Mouse (Mus musculus) limb, embryonic 11.5 days (tissue): Measurements from ENCODE around the gene Dnah11. TPM values are rescaled to one million over a fixed set of nuclear protein-coding genes. Genes with fewer than 3 reads are reported as not detected.

ENCODE experiments used
- ATAC-seq: fragments of 200-750 bp; cut with Nextera tagmentation; 2 replicates; pipeline ENCODE4 v1.8.0; 2017; ENCODE audit warnings: low read depth; ENCODE audit not compliant: insufficient number of reproducible peaks, low FRiP score, low TSS enrichment
- DNase-seq: peaks from one replicate; pipeline ENCODE4 v3.0.0-alpha.2; 2015; ENCODE audit warnings: low spot score
- H3K27ac ChIP-seq: fragments of 300-500 bp; sonication (generic); replicated peaks from 2 replicates; pipeline ENCODE4 v1.5.1; 2014; ENCODE audit warnings: low read depth, mild to moderate bottlenecking, low read length
- H3K27me3 ChIP-seq: fragments of 300-500 bp; sonication (generic); 2 replicates; pipeline ENCODE4 v1.6.1; 2014; ENCODE audit warnings: mild to moderate bottlenecking, low read length, mixed read lengths; ENCODE audit not compliant: control insufficient read depth, insufficient read depth
- H3K36me3 ChIP-seq: fragments of 300-500 bp; sonication (generic); 2 replicates; pipeline ENCODE4 v1.6.1; 2014; ENCODE audit warnings: mild to moderate bottlenecking, low read length, moderate library complexity, mixed read lengths; ENCODE audit not compliant: control insufficient read depth, insufficient read depth
- H3K4me1 ChIP-seq: fragments of 300-500 bp; sonication (generic); 2 replicates; pipeline ENCODE4 v1.6.1; 2014; ENCODE audit warnings: low read length, mixed read lengths; ENCODE audit not compliant: control insufficient read depth, insufficient read depth
- H3K4me2 ChIP-seq: fragments of 300-500 bp; sonication (generic); 2 replicates; pipeline ENCODE4 v1.6.1; 2014; ENCODE audit warnings: low read depth, mild to moderate bottlenecking, moderate library complexity; ENCODE audit not compliant: severe bottlenecking
- H3K4me3 ChIP-seq: fragments of 300-500 bp; sonication (generic); 2 replicates; pipeline ENCODE4 v1.5.1; 2014; ENCODE audit warnings: low read depth, low read length
- H3K9ac ChIP-seq: fragments of 300-500 bp; sonication (generic); 2 replicates; pipeline ENCODE4 v1.6.1; 2014; ENCODE audit warnings: mild to moderate bottlenecking, low read length
- H3K9me3 ChIP-seq: fragments of 300-500 bp; sonication (generic); 2 replicates; pipeline ENCODE4 v1.6.1; 2016; ENCODE audit warnings: low read length; ENCODE audit not compliant: control insufficient read depth
- WGBS: fragments of 180-500 bp; shearing (Covaris S2); extraction: QIAGEN DNeasy Blood & Tissue Kit; methylation state at CpG from one replicate; pipeline ENCODE4 v1.1.7; 2014; 5-methylcytosine and 5-hydroxymethylcytosine counted together
- polyA plus RNA-seq: library from polyadenylated mRNA; unstranded; fragments of >200 nt; fragmentation: Nextera tagmentation; extraction: Ambion mirVana; gene quantifications from 2 replicates; pipeline ENCODE4 v1.2.1, GENCODE M21; 2014

Gene Dnah11
- polyA plus RNA-seq, result 0.19 and 0.24 TPM in 2 replicates

- Histone ChIP-seq H3K27ac (no peak within 1 kb of the TSS), H3K4me3 (peak within 1 kb of the TSS; percentile 40), H3K27me3 (peaks cover 11% of the 10 kb centered on the region), H3K4me1 (no peaks in the 10 kb centered on the region), H3K9me3 (no peaks in the 10 kb centered on the region), H3K9ac (no peak within 1 kb of the TSS), H3K36me3 (no peaks in the 10 kb centered on the region), H3K4me2 (peak within 1 kb of the TSS; percentile 97)
- peak; percentile 88 for DNase-seq
- WGBS, result under 1% methylated on average over 47 of the region's 47 CpGs
- ATAC-seq, result peak; percentile 92
Observed at GRCm38 (mm10) chr12:118198386-118199093, at the start of gene Dnah11. TSS of gene Dnah11 (minus strand) at chr12:118199043.

- no peak for ATAC-seq
- 61% methylated on average over 3 of the region's 3 CpGs for WGBS
Observed at GRCm38 (mm10) chr12:118221182-118221581, 22.3 kb upstream of the Dnah11 start.

DNA sequence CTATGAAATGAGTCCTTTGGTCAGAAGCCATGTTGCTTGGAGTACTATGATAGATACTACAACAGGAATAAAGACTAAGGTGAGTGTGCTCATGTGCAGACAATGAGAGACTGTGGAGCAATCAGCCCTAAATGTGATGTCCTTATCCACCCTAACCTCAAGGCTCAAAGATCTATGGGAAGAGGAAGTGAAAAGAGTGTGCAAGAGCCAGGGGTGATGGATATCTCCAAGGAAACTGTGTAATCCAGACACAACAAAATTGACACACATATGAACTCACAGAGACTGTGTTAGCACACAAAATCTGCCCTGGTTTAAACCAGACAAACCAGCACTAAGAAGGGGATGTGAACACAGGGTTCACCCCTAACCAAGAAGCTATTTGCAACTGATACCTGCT is 21.2 kb upstream of the Dnah11 start:
- no peak overlapping the region for H3K4me3 ChIP-seq
- H3K27me3 ChIP-seq, result no peaks in the 10 kb centered on the region
- no peak overlapping the region for H3K9ac ChIP-seq
- no peak overlapping the region for H3K27ac ChIP-seq
- H3K36me3 ChIP-seq, result no peaks in the 10 kb centered on the region
- DNase-seq (no peak), ATAC-seq (no peak)
- H3K4me1 ChIP-seq, result no peaks in the 10 kb centered on the region
- no peak overlapping the region for H3K4me2 ChIP-seq
- no peaks in the 10 kb centered on the region for H3K9me3 ChIP-seq

More at GRCm38 (mm10) chr12:118221182-118221581, 22.3 kb upstream of the Dnah11 start:
- no peak overlapping the region for H3K4me2 ChIP-seq
- no peaks in the 10 kb centered on the region for H3K36me3 ChIP-seq
- DNase-seq, result no peak
- no peaks in the 10 kb centered on the region for H3K9me3 ChIP-seq
- H3K4me1 ChIP-seq, result no peaks in the 10 kb centered on the region
- H3K9ac ChIP-seq, result no peak overlapping the region
- H3K27ac ChIP-seq, result no peak overlapping the region
- H3K4me3 ChIP-seq, result no peak overlapping the region
- no peaks in the 10 kb centered on the region for H3K27me3 ChIP-seq

GRCm38 (mm10) chr12:118212163-118212562 is 13.3 kb upstream of the Dnah11 start:
- Histone ChIP-seq H3K9me3 (no peaks in the 10 kb centered on the region), H3K4me3 (no peak overlapping the region), H3K4me2 (no peak overlapping the region), H3K9ac (no peak overlapping the region), H3K27ac (no peak overlapping the region), H3K4me1 (no peaks in the 10 kb centered on the region), H3K36me3 (no peaks in the 10 kb centered on the region), H3K27me3 (no peaks in the 10 kb centered on the region)
- 87% methylated on average over 2 of the region's 2 CpGs for WGBS
- ATAC-seq, result no peak
- no peak for DNase-seq

DNA sequence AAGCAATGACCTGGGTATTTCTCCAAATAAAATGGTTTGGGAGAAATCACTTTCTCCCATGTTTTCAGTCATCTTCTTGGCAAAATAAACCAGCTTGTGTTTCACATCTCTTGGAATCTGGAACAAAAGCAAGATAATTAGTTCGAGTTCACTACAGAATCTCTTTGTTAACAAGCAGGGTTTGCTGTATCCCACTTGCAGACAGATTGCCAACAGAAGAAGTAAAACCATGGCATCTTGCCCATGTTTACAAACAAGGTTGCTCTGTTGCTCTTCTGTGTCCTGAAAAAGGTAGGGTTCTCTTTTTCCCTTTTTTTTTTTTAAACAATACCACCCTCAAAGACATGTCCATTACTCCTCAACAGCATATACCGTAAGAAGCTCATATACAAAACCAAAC is 2.3 kb downstream of the Dnah11 start:
- Histone ChIP-seq H3K4me2 (no peak overlapping the region), H3K27me3 (peaks cover 11% of the 10 kb centered on the region), H3K9me3 (no peaks in the 10 kb centered on the region), H3K27ac (no peak overlapping the region), H3K4me1 (no peaks in the 10 kb centered on the region), H3K36me3 (no peaks in the 10 kb centered on the region), H3K4me3 (no peak overlapping the region), H3K9ac (no peak overlapping the region)
- ATAC-seq (no peak), DNase-seq (no peak)
- WGBS, result 78% methylated on average over 2 of the region's 2 CpGs

DNA sequence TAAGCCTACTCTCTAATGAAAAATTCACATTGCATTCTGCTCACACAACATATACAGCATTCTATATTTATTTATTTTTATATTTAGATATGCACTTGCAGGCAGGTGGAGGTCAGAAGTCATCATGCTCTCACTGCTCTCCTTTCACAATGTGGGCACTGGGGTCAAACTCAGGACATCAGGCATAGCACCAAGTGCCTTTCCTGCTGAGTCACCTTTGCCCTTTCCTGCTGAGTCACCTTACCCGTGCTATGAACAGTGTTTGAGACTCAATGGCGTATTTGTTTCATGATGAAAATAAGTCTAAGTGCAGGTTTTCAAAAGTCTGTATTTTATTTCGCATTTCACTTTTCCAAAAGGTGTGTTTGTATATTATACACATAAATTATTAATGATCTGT is 9.3 kb downstream of the Dnah11 start:
- Histone ChIP-seq H3K9ac (no peak overlapping the region), H3K36me3 (no peaks in the 10 kb centered on the region), H3K4me1 (0 out of 2 replicates have a peak, but pooled peaks cover 3% of the 10 kb centered on the region), H3K27me3 (no peaks in the 10 kb centered on the region), H3K27ac (no peak overlapping the region), H3K4me2 (no peak overlapping the region), H3K9me3 (no peaks in the 10 kb centered on the region), H3K4me3 (no peak overlapping the region)
- DNase-seq (no peak), ATAC-seq (no peak)
- WGBS, result 78% methylated on average over 3 of the region's 3 CpGs

- DNase-seq (no peak), ATAC-seq (no peak)
- Histone ChIP-seq H3K36me3 (no peaks in the 10 kb centered on the region), H3K4me1 (0 out of 2 replicates have a peak, but pooled peaks cover 3% of the 10 kb centered on the region), H3K4me3 (no peak overlapping the region), H3K27ac (no peak overlapping the region), H3K27me3 (no peaks in the 10 kb centered on the region), H3K4me2 (no peak overlapping the region), H3K9ac (no peak overlapping the region), H3K9me3 (no peaks in the 10 kb centered on the region)
- WGBS, result 64% methylated on average over 2 of the region's 2 CpGs
Observed at GRCm38 (mm10) chr12:118187663-118188062, 11.2 kb downstream of the Dnah11 start.

DNA sequence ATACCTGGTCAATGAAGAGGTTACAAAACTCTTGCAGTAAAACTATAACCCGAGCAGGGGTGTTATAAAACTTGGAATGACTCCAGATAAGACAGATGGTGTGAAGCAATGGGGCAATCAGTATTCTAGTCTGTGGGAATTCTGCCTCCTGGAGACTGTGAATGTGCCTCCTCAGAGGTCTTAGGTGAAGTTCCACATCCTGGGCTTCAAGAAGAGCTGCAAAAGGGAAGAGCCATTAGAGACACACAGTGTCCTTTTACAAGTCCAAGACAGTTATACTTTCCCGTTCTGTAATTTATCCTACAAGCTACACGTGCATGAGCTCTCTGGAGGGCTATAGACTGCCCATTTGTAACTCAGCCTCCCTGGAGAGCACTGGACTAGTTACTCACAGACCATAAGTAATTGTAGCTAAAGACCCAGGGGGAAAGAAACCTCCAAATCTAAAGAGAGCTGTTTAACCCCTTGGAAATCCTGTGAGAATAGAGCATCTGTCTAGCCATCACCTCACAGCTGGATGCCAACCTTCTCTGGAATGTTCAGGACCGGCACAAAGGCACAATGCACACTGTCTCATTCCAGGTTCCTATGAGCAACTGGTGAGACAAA is 11.9 kb downstream of the Dnah11 start:
- Histone ChIP-seq H3K4me3 (no peak overlapping the region), H3K9me3 (no peaks in the 10 kb centered on the region), H3K27ac (no peak overlapping the region), H3K4me2 (no peak overlapping the region), H3K9ac (no peak overlapping the region), H3K4me1 (0 out of 2 replicates have a peak, but pooled peaks cover 3% of the 10 kb centered on the region), H3K27me3 (no peaks in the 10 kb centered on the region), H3K36me3 (no peaks in the 10 kb centered on the region)
- 25% methylated on average over 4 of the region's 4 CpGs for WGBS
- DNase-seq (no peak), ATAC-seq (0 out of 2 replicates have a peak, but pooled peaks have one; percentile 23)
